Mouse (Mus musculus): ENCODE results near the gene Sec24b. TPM values are rescaled to one million over a fixed set of nuclear protein-coding genes. Genes with fewer than 3 reads are reported as not detected.

Gene Sec24b
- total and polyA plus RNA-seq, 3 experiments: 27.9 to 96.0 (median 64.9) TPM

- Histone ChIP-seq H3K36me3 (replicated peaks) (no peaks in the 10 kb centered on the region), H3K4me3 (ENCODE audit: low read depth, low read length) (no peak overlapping the region), H3K27me3 (ENCODE audit: insufficient read depth, low read length) (no peaks in the 10 kb centered on the region), H3K4me1 (ENCODE audit: insufficient read depth, low read depth, low read length) (no peaks in the 10 kb centered on the region), H3K9me3 (replicated peaks) (no peaks in the 10 kb centered on the region)
- TF ChIP-seq GATA2 (IDR thresholded peaks at IDR 0.05; ENCODE audit: borderline replicate concordance, low read depth, low read length) (no peak), TAL1 (conservative IDR thresholded peaks at IDR 0.05; ENCODE audit: low read depth, low read length) (no peak), GATA1 (IDR thresholded peaks at IDR 0.05; ENCODE audit: borderline replicate concordance, low read length) (no peak), POLR2AphosphoS5 (IDR thresholded peaks at IDR 0.05; ENCODE audit: insufficient replicate concordance, low read depth, low read length) (no peak), CTCF (IDR thresholded peaks at IDR 0.05; ENCODE audit: low read depth, low read length) (no peak)
- ATAC-seq (ENCODE audit: extremely low read depth, insufficient number of reproducible peaks, low FRiP score, poor library complexity, severe bottlenecking) (no peak), DNase-seq (ENCODE audit: low spot score) (no peak)
These were observed 27.3 kb upstream of the Sec24b start for GRCm38 (mm10) chr3:130088654-130089053.

GRCm38 (mm10) chr3:130087466-130087865, 26.1 kb upstream of the Sec24b start:
- Histone ChIP-seq H3K4me3 (ENCODE audit: low read depth, low read length) (no peak overlapping the region), H3K27me3 (ENCODE audit: insufficient read depth, low read length) (no peaks in the 10 kb centered on the region; the same call in 1 of the 2 replicates), H3K36me3 (replicated peaks) (no peaks in the 10 kb centered on the region), H3K4me1 (ENCODE audit: insufficient read depth, low read depth, low read length) (no peaks in the 10 kb centered on the region), H3K9me3 (replicated peaks) (no peaks in the 10 kb centered on the region)
- no peak for TF ChIP-seq GATA1 (IDR thresholded peaks at IDR 0.05; ENCODE audit: borderline replicate concordance, low read length)
- no peak for TF ChIP-seq TAL1 (conservative IDR thresholded peaks at IDR 0.05; ENCODE audit: low read depth, low read length)
- TF ChIP-seq GATA2 (IDR thresholded peaks at IDR 0.05; ENCODE audit: borderline replicate concordance, low read depth, low read length): no peak
- TF ChIP-seq CTCF (IDR thresholded peaks at IDR 0.05; ENCODE audit: low read depth, low read length): no peak
- TF ChIP-seq POLR2AphosphoS5 (IDR thresholded peaks at IDR 0.05; ENCODE audit: insufficient replicate concordance, low read depth, low read length): no peak
- ATAC-seq (ENCODE audit: extremely low read depth, insufficient number of reproducible peaks, low FRiP score, poor library complexity, severe bottlenecking): no peak
- no peak for DNase-seq (ENCODE audit: low spot score)

GRCm38 (mm10) chr3:130086372-130087080, 25.2 kb upstream of the Sec24b start:
- ATAC-seq (ENCODE audit: extremely low read depth, insufficient number of reproducible peaks, low FRiP score, poor library complexity, severe bottlenecking) (no peak), DNase-seq (ENCODE audit: low spot score) (no peak)
- peaks cover 2% of the 10 kb centered on the region for H3K27me3 ChIP-seq (ENCODE audit: insufficient read depth, low read length)
- TF ChIP-seq TAL1 (conservative IDR thresholded peaks at IDR 0.05; ENCODE audit: low read depth, low read length) (no peak), CTCF (IDR thresholded peaks at IDR 0.05; ENCODE audit: low read depth, low read length) (no peak), GATA1 (IDR thresholded peaks at IDR 0.05; ENCODE audit: borderline replicate concordance, low read length) (no peak), GATA2 (IDR thresholded peaks at IDR 0.05; ENCODE audit: borderline replicate concordance, low read depth, low read length) (no peak), POLR2AphosphoS5 (IDR thresholded peaks at IDR 0.05; ENCODE audit: insufficient replicate concordance, low read depth, low read length) (no peak)
- H3K4me3 ChIP-seq (ENCODE audit: low read depth, low read length): no peak overlapping the region
- no peaks in the 10 kb centered on the region for H3K9me3 ChIP-seq (replicated peaks)
- H3K36me3 ChIP-seq (replicated peaks): no peaks in the 10 kb centered on the region
- no peaks in the 10 kb centered on the region for H3K4me1 ChIP-seq (ENCODE audit: insufficient read depth, low read depth, low read length)

GRCm38 (mm10) chr3:130083312-130083711, 22.0 kb upstream of the Sec24b start:
- no peak for DNase-seq (ENCODE audit: low spot score)
- H3K36me3 ChIP-seq (replicated peaks): no peaks in the 10 kb centered on the region
- H3K4me3 ChIP-seq (ENCODE audit: low read depth, low read length): no peak overlapping the region
- TF ChIP-seq GATA1 (IDR thresholded peaks at IDR 0.05; ENCODE audit: borderline replicate concordance, low read length): no peak
- TF ChIP-seq POLR2AphosphoS5 (IDR thresholded peaks at IDR 0.05; ENCODE audit: insufficient replicate concordance, low read depth, low read length): no peak
- TF ChIP-seq GATA2 (IDR thresholded peaks at IDR 0.05; ENCODE audit: borderline replicate concordance, low read depth, low read length): no peak
- no peak for TF ChIP-seq TAL1 (conservative IDR thresholded peaks at IDR 0.05; ENCODE audit: low read depth, low read length)
- TF ChIP-seq CTCF (IDR thresholded peaks at IDR 0.05; ENCODE audit: low read depth, low read length): no peak
- ATAC-seq (ENCODE audit: extremely low read depth, insufficient number of reproducible peaks, low FRiP score, poor library complexity, severe bottlenecking): no peak
- H3K27me3 ChIP-seq (ENCODE audit: insufficient read depth, low read length): peaks cover 3% of the 10 kb centered on the region
- H3K4me1 ChIP-seq (ENCODE audit: insufficient read depth, low read depth, low read length): no peaks in the 10 kb centered on the region
- H3K9me3 ChIP-seq (replicated peaks): no peaks in the 10 kb centered on the region

GRCm38 (mm10) chr3:130080666-130081065, 19.3 kb upstream of the Sec24b start:
- Histone ChIP-seq H3K36me3 (replicated peaks) (no peaks in the 10 kb centered on the region), H3K27me3 (ENCODE audit: insufficient read depth, low read length) (peaks cover 3% of the 10 kb centered on the region), H3K4me3 (ENCODE audit: low read depth, low read length) (no peak overlapping the region), H3K4me1 (ENCODE audit: insufficient read depth, low read depth, low read length) (no peaks in the 10 kb centered on the region), H3K9me3 (replicated peaks) (no peaks in the 10 kb centered on the region)
- TF ChIP-seq CTCF (IDR thresholded peaks at IDR 0.05; ENCODE audit: low read depth, low read length): no peak
- no peak for TF ChIP-seq GATA1 (IDR thresholded peaks at IDR 0.05; ENCODE audit: borderline replicate concordance, low read length)
- no peak for TF ChIP-seq GATA2 (IDR thresholded peaks at IDR 0.05; ENCODE audit: borderline replicate concordance, low read depth, low read length)
- TF ChIP-seq TAL1 (conservative IDR thresholded peaks at IDR 0.05; ENCODE audit: low read depth, low read length): no peak
- TF ChIP-seq POLR2AphosphoS5 (IDR thresholded peaks at IDR 0.05; ENCODE audit: insufficient replicate concordance, low read depth, low read length): no peak
- DNase-seq (ENCODE audit: low spot score) (no peak), ATAC-seq (ENCODE audit: extremely low read depth, insufficient number of reproducible peaks, low FRiP score, poor library complexity, severe bottlenecking) (no peak)

- no peak; the same call in 1 of the 2 replicates for TF ChIP-seq CTCF (IDR thresholded peaks at IDR 0.05; ENCODE audit: low read depth, low read length)
- no peak for TF ChIP-seq GATA2 (IDR thresholded peaks at IDR 0.05; ENCODE audit: borderline replicate concordance, low read depth, low read length)
- TF ChIP-seq GATA1 (IDR thresholded peaks at IDR 0.05; ENCODE audit: borderline replicate concordance, low read length): no peak
- TF ChIP-seq TAL1 (conservative IDR thresholded peaks at IDR 0.05; ENCODE audit: low read depth, low read length): no peak
- no peaks in the 10 kb centered on the region for H3K9me3 ChIP-seq (replicated peaks)
These were observed 18.4 kb upstream of the Sec24b start for GRCm38 (mm10) chr3:130079794-130080193.

More at GRCm38 (mm10) chr3:130079794-130080193, 18.4 kb upstream of the Sec24b start:
- 0 out of 2 replicates have a peak, but pooled peaks have one; percentile 48 for ATAC-seq (ENCODE audit: extremely low read depth, insufficient number of reproducible peaks, low FRiP score, poor library complexity, severe bottlenecking)
- Histone ChIP-seq H3K36me3 (replicated peaks) (no peaks in the 10 kb centered on the region), H3K4me3 (ENCODE audit: low read depth, low read length) (no peak overlapping the region), H3K27me3 (ENCODE audit: insufficient read depth, low read length) (peaks cover 3% of the 10 kb centered on the region), H3K4me1 (ENCODE audit: insufficient read depth, low read depth, low read length) (no peaks in the 10 kb centered on the region; the same call in 1 of the 2 replicates)
- DNase-seq (ENCODE audit: low spot score): no peak

All from G1E (cell line).